Comparison of ENCODE assay signal across 22 mouse cellular contexts in genomic region chr2:131488261-131488660, GRCm38 (mm10). TPM values are rescaled to one million over a fixed set of nuclear protein-coding genes. Genes with fewer than 3 reads are reported as not detected.
DNase-seq lines count a peak whose midpoint lies in the region; ATAC-seq and TF ChIP-seq lines count a peak whose summit lies in the region.
"Had no signal": no experiment of that assay in that cellular context is flagged by ENCODE, and none has a peak within 500 bp of the region (broad histone marks: within the 10 kb centered on the region; RNA-seq: fewer than 3 reads in every experiment).

No protein-coding gene starts in this region.

- no peak overlapping the region for H3K9ac ChIP-seq in heart, embryonic 12.5 days
- H3K9ac ChIP-seq in liver, postnatal 0 days (replicated peaks): no peak overlapping the region
- no peak overlapping the region for H3K9ac ChIP-seq in liver, embryonic 12.5 days
- H3K9ac ChIP-seq: embryonic facial prominence, embryonic 12.5 days; forebrain, embryonic 13.5 days; forebrain, embryonic 15.5 days; forebrain, postnatal 0 days had no signal

- TF ChIP-seq CTCF in liver, postnatal 0 days (IDR thresholded peaks at IDR 0.05; ENCODE audit: low read depth): no peak

- H3K9me3 ChIP-seq in heart, embryonic 12.5 days (replicated peaks): no peaks in the 10 kb centered on the region
- no peaks in the 10 kb centered on the region for H3K9me3 ChIP-seq in liver, postnatal 0 days (ENCODE audit: low read length)
- H3K9me3 ChIP-seq in liver, embryonic 12.5 days (replicated peaks): no peaks in the 10 kb centered on the region
- H3K9me3 ChIP-seq in limb, embryonic 10.5 days (replicated peaks): no peaks in the 10 kb centered on the region
- no peaks in the 10 kb centered on the region for H3K9me3 ChIP-seq in hindbrain, embryonic 10.5 days
- H3K9me3 ChIP-seq: embryonic facial prominence, embryonic 10.5 days; embryonic facial prominence, embryonic 12.5 days; forebrain, embryonic 13.5 days; forebrain, embryonic 15.5 days; G1E had no signal

- DNase-seq in heart, adult 11 months: peak; percentile 54
- DNase-seq in liver, postnatal 0 days: peak; percentile 6
- no peak for DNase-seq in limb, embryonic 10.5 days (ENCODE audit: low spot score)
- no peak for DNase-seq in testis, postnatal 10 days (ENCODE audit: low spot score)
- DNase-seq in hindbrain, embryonic 10.5 days (ENCODE audit: low spot score): no peak
- DNase-seq: adrenal gland, adult 8-10 months; adrenal gland, postnatal 14 days; adrenal gland, postnatal 36 days; cerebellum, adult 18-20 months; cerebellum, adult 8-10 months; cerebellum, postnatal 25 days; forebrain, postnatal 0 days had no signal

- no peak overlapping the region for H3K4me2 ChIP-seq in heart, embryonic 12.5 days
- no peak overlapping the region for H3K4me2 ChIP-seq in liver, postnatal 0 days (ENCODE audit: low read depth, low read length)
- H3K4me2 ChIP-seq in liver, embryonic 12.5 days: no peak overlapping the region
- H3K4me2 ChIP-seq: embryonic facial prominence, embryonic 12.5 days; forebrain, embryonic 13.5 days; forebrain, embryonic 15.5 days had no signal

- 66% methylated on average over 4 of the region's 4 CpGs for WGBS in heart, embryonic 12.5 days
- 74% methylated on average over 4 of the region's 4 CpGs for WGBS in liver, postnatal 0 days (ENCODE audit: insufficient replicate concordance)
- WGBS in liver, embryonic 12.5 days (ENCODE audit: insufficient replicate concordance): 61% methylated on average over 4 of the region's 4 CpGs
- 73% methylated on average over 4 of the region's 4 CpGs for WGBS in limb, embryonic 10.5 days
- 75% methylated on average over 4 of the region's 4 CpGs for WGBS in hindbrain, embryonic 10.5 days

- no peak for TF ChIP-seq EP300 in liver, postnatal 0 days (IDR thresholded peaks at IDR 0.05; ENCODE audit: low read depth)

- no peaks in the 10 kb centered on the region for H3K27me3 ChIP-seq in heart, embryonic 12.5 days (replicated peaks)
- H3K27me3 ChIP-seq in liver, postnatal 0 days (ENCODE audit: insufficient read depth, low read length): peaks cover 7% of the 10 kb centered on the region; the same call in 1 of the 2 replicates
- H3K27me3 ChIP-seq in liver, embryonic 12.5 days (replicated peaks): peaks cover 18% of the 10 kb centered on the region
- H3K27me3 ChIP-seq in limb, embryonic 10.5 days (ENCODE audit: low read depth, poor library complexity, severe bottlenecking): peaks cover 12% of the 10 kb centered on the region
- peaks cover 13% of the 10 kb centered on the region; the same call in 1 of the 2 replicates for H3K27me3 ChIP-seq in hindbrain, embryonic 10.5 days (ENCODE audit: insufficient read depth, poor library complexity, severe bottlenecking)
- H3K27me3 ChIP-seq: embryonic facial prominence, embryonic 12.5 days; forebrain, embryonic 13.5 days; forebrain, embryonic 15.5 days; Patski had no signal

- no peak for ATAC-seq in heart, embryonic 12.5 days (ENCODE audit: insufficient number of reproducible peaks, low FRiP score)
- no peak for ATAC-seq in liver, postnatal 0 days
- no peak for ATAC-seq in liver, embryonic 12.5 days
- ATAC-seq: activated CD4-positive, CD25-positive, alpha-beta regulatory T cell, adult 4 months; CD4-positive, CD25-positive, alpha-beta regulatory T cell, adult 4 months; forebrain, embryonic 13.5 days; forebrain, embryonic 15.5 days; forebrain, postnatal 0 days; Patski had no signal

- no peaks in the 10 kb centered on the region for H3K36me3 ChIP-seq in heart, embryonic 12.5 days
- H3K36me3 ChIP-seq in liver, postnatal 0 days (replicated peaks; ENCODE audit: insufficient read depth, low read length): no peaks in the 10 kb centered on the region
- no peaks in the 10 kb centered on the region for H3K36me3 ChIP-seq in liver, embryonic 12.5 days
- no peaks in the 10 kb centered on the region for H3K36me3 ChIP-seq in limb, embryonic 10.5 days
- no peaks in the 10 kb centered on the region for H3K36me3 ChIP-seq in hindbrain, embryonic 10.5 days
- H3K36me3 ChIP-seq: embryonic facial prominence, embryonic 10.5 days; embryonic facial prominence, embryonic 12.5 days; forebrain, embryonic 15.5 days; G1E had no signal

- no peak overlapping the region for H3K27ac ChIP-seq in heart, embryonic 12.5 days (ENCODE audit: poor library complexity, severe bottlenecking)
- no peak overlapping the region for H3K27ac ChIP-seq in liver, postnatal 0 days (ENCODE audit: low read depth)
- H3K27ac ChIP-seq in liver, embryonic 12.5 days: no peak overlapping the region
- H3K27ac ChIP-seq in limb, embryonic 10.5 days: peak overlapping the region; percentile 83
- H3K27ac ChIP-seq in hindbrain, embryonic 10.5 days: no peak overlapping the region
- H3K27ac ChIP-seq: embryonic facial prominence, embryonic 10.5 days; embryonic facial prominence, embryonic 12.5 days; forebrain, embryonic 13.5 days had no signal

- peaks cover 9% of the 10 kb centered on the region for H3K4me1 ChIP-seq in heart, embryonic 12.5 days (replicated peaks)
- peaks cover 6% of the 10 kb centered on the region for H3K4me1 ChIP-seq in liver, postnatal 0 days (ENCODE audit: insufficient read depth)
- H3K4me1 ChIP-seq in liver, embryonic 12.5 days: peaks cover 36% of the 10 kb centered on the region
- H3K4me1 ChIP-seq in limb, embryonic 10.5 days: peaks cover 64% of the 10 kb centered on the region
- peaks cover 19% of the 10 kb centered on the region for H3K4me1 ChIP-seq in hindbrain, embryonic 10.5 days (replicated peaks)

- no peak overlapping the region for H3K4me3 ChIP-seq in heart, embryonic 12.5 days
- H3K4me3 ChIP-seq in liver, postnatal 0 days (ENCODE audit: low read depth, low read length): no peak overlapping the region
- no peak overlapping the region for H3K4me3 ChIP-seq in liver, embryonic 12.5 days
- H3K4me3 ChIP-seq in limb, embryonic 10.5 days: no peak overlapping the region
- H3K4me3 ChIP-seq in hindbrain, embryonic 10.5 days: no peak overlapping the region
- H3K4me3 ChIP-seq: embryonic facial prominence, embryonic 10.5 days; embryonic facial prominence, embryonic 12.5 days; forebrain, embryonic 13.5 days; forebrain, embryonic 15.5 days had no signal

RNA-seq across cellular contexts. Expression of gene Smox, which starts 3.0 kb away (rescaled TPM):
- polyA plus RNA-seq in heart, embryonic 12.5 days (2016; fragmentation: Nextera tagmentation; extraction: Ambion mirVana): 21.0 and 21.3 TPM in 2 replicates
- 56.7 and 60.8 TPM in 2 replicates for polyA plus RNA-seq in liver, postnatal 0 days (2015; fragmentation: Nextera tagmentation; extraction: Ambion mirVana)
- 105 and 116 TPM in 2 replicates for polyA plus RNA-seq in liver, embryonic 12.5 days (2016; fragmentation: Nextera tagmentation; extraction: Ambion mirVana)
- polyA plus RNA-seq in limb, embryonic 10.5 days (2016; fragmentation: Nextera tagmentation; extraction: Ambion mirVana): 39.0 and 67.2 TPM in 2 replicates
- 30.0 and 34.1 TPM in 2 replicates for polyA plus RNA-seq in hindbrain, embryonic 10.5 days (2016; fragmentation: Nextera tagmentation; extraction: Ambion mirVana)

Comparison
In these comparisons a context has a peak if more than half of its experiments do, and no peak if none do; other contexts are left out.
1. DNase-seq: peak in heart, adult 11 months (single experiment) and liver, postnatal 0 days (single experiment); none in limb, embryonic 10.5 days (single experiment), testis, postnatal 10 days (single experiment) and hindbrain, embryonic 10.5 days (single experiment).